Mouse (Mus musculus): ENCODE results near the gene Akap8l.

GRCm38 (mm10) chr17:32340110-32340509, 10.3 kb downstream of the Akap8l start:
- no peak for TF ChIP-seq CHD2 (IDR thresholded peaks at IDR 0.05; ENCODE audit: low read depth, low read length)
- TF ChIP-seq ZNF384 (IDR thresholded peaks at IDR 0.05; ENCODE audit: low read depth, low read length): no peak
- no peak for TF ChIP-seq HCFC1 (IDR thresholded peaks at IDR 0.05; ENCODE audit: borderline replicate concordance, insufficient read depth, low read length)
- no peak for TF ChIP-seq MAFK (IDR thresholded peaks at IDR 0.05; ENCODE audit: insufficient read depth, low read depth, low read length)
